Mouse (Mus musculus) MEL (cell line): ENCODE results near the gene Soat2. TPM values are rescaled to one million over a fixed set of nuclear protein-coding genes. Genes with fewer than 3 reads are reported as not detected.

Experiments used
- DNase-seq: peaks from one replicate; pipeline ENCODE4 v3.0.0; 2011; ENCODE audit warnings: low read depth, low spot score
- H3K27ac ChIP-seq: 2 replicates; pipeline ENCODE4 v1.5.1; 2012; ENCODE audit warnings: low read depth, mild to moderate bottlenecking, control low read depth, low read length, moderate library complexity; ENCODE audit not compliant: control insufficient read depth
- H3K27me3 ChIP-seq, 2 experiments: fragments of 150-350 bp in 1 of 2; sonication (generic) in 1 of 2; 2 replicates each; pipeline ENCODE4 v1.6.1; 2012; ENCODE audit warnings: low read length in 2 of 2, mild to moderate bottlenecking in 2 of 2, improper control_type of control experiment in 1 of 2, moderate library complexity in 1 of 2; ENCODE audit not compliant: insufficient read depth in 2 of 2, control insufficient read depth in 1 of 2
- H3K36me3 ChIP-seq, 2 experiments: 2 replicates each; pipeline ENCODE4 v1.6.1; 2012 to 2014; ENCODE audit warnings: low read length in 2 of 2, improper control_type of control experiment in 1 of 2, inconsistent platforms in 1 of 2, mild to moderate bottlenecking in 1 of 2; ENCODE audit not compliant: insufficient read depth in 2 of 2, control insufficient read depth in 1 of 2
- H3K4me1 ChIP-seq, 2 experiments: fragments of 150-350 bp in 1 of 2; sonication (generic) in 1 of 2; 2 replicates each; pipeline ENCODE4 v1.6.1; 2012; ENCODE audit warnings: low read length in 2 of 2, improper control_type of control experiment in 1 of 2, mild to moderate bottlenecking in 1 of 2; ENCODE audit not compliant: insufficient read depth in 2 of 2, control insufficient read depth in 1 of 2
- H3K4me3 ChIP-seq, 2 experiments: fragments of 150-350 bp in 1 of 2; sonication (generic) in 1 of 2; 2 replicates each; pipeline ENCODE4 v1.5.1; 2012; ENCODE audit warnings: low read depth in 2 of 2, low read length in 2 of 2, mild to moderate bottlenecking in 2 of 2, moderate library complexity in 2 of 2, control low read depth in 1 of 2, improper control_type of control experiment in 1 of 2; ENCODE audit not compliant: control insufficient read depth in 1 of 2, insufficient read depth in 1 of 2
- H3K79me2 ChIP-seq: 2 replicates; pipeline ENCODE4 v1.6.1; 2012; ENCODE audit warnings: mild to moderate bottlenecking, low read length, moderate library complexity; ENCODE audit not compliant: control insufficient read depth, poor library complexity, insufficient read depth
- H3K9ac ChIP-seq: 2 replicates; pipeline ENCODE4 v1.6.1; 2012; ENCODE audit warnings: low read depth, mild to moderate bottlenecking, control low read depth, low read length, moderate library complexity; ENCODE audit not compliant: control insufficient read depth, poor library complexity, severe bottlenecking
- H3K9me3 ChIP-seq: fragments of 150-350 bp; sonication (generic); replicated peaks from 2 replicates; pipeline ENCODE4 v1.6.1; 2012; ENCODE audit warnings: mild to moderate bottlenecking, low read length, improper control_type of control experiment, moderate library complexity; ENCODE audit not compliant: insufficient read depth
- CHD2 ChIP-seq: IDR thresholded peaks from 2 replicates; pipeline ENCODE4 v1.6.1; 2011; ENCODE audit warnings: low read length, improper control_type of control experiment
- CTCF ChIP-seq, 3 experiments: IDR thresholded peaks in 2 of 3; conservative IDR thresholded peaks in 1 of 3; 2 replicates each; pipeline ENCODE4 v1.5.1; 2011 to 2012; ENCODE audit warnings: low read length in 3 of 3, low read depth in 2 of 3, mild to moderate bottlenecking in 2 of 3, improper control_type of control experiment in 1 of 3, inconsistent platforms in 1 of 3, mixed read lengths in 1 of 3, moderate library complexity in 1 of 3; ENCODE audit not compliant: control insufficient read depth in 1 of 3, insufficient read depth in 1 of 3, poor library complexity in 1 of 3, severe bottlenecking in 1 of 3
- E2F4 ChIP-seq: IDR thresholded peaks from 2 replicates; pipeline ENCODE4 v1.6.1; 2011; ENCODE audit warnings: low read depth, low read length, improper control_type of control experiment, borderline replicate concordance
- GABPA ChIP-seq: IDR thresholded peaks from 2 replicates; pipeline ENCODE4 v1.6.1; 2012; ENCODE audit warnings: low read depth, mild to moderate bottlenecking, inconsistent platforms, low read length, improper control_type of control experiment, moderate library complexity
- GATA1 ChIP-seq: IDR thresholded peaks from 2 replicates; pipeline ENCODE4 v1.6.1; 2011; ENCODE audit warnings: low read depth, low read length, improper control_type of control experiment
- HCFC1 ChIP-seq: IDR thresholded peaks from 2 replicates; pipeline ENCODE4 v1.6.1; 2012; ENCODE audit warnings: low read depth, mild to moderate bottlenecking, inconsistent platforms, low read length, improper control_type of control experiment, moderate library complexity
- JUND ChIP-seq: IDR thresholded peaks from 2 replicates; pipeline ENCODE4 v1.6.1; 2011; ENCODE audit warnings: low read depth, mild to moderate bottlenecking, improper control_type of control experiment, low read length
- KAT2A ChIP-seq: conservative IDR thresholded peaks from 2 replicates; pipeline ENCODE4 v1.6.1; 2012; ENCODE audit warnings: low read depth, low read length, improper control_type of control experiment, inconsistent platforms
- MAFK ChIP-seq: IDR thresholded peaks from 2 replicates; pipeline ENCODE4 v1.6.1; 2011; ENCODE audit warnings: low read depth, mild to moderate bottlenecking, low read length, improper control_type of control experiment, borderline replicate concordance
- MXI1 ChIP-seq: IDR thresholded peaks from 2 replicates; pipeline ENCODE4 v1.6.1; 2011; ENCODE audit warnings: mild to moderate bottlenecking, low read depth, low read length, improper control_type of control experiment
- NELFE ChIP-seq: IDR thresholded peaks from 2 replicates; pipeline ENCODE4 v1.6.1; 2011; ENCODE audit warnings: low read depth, low read length, improper control_type of control experiment
- POLR2AphosphoS5 ChIP-seq: IDR thresholded peaks from 2 replicates; pipeline ENCODE4 v1.6.1; 2012; ENCODE audit warnings: low read depth, borderline replicate concordance, mild to moderate bottlenecking, inconsistent platforms, low read length, moderate library complexity, mixed read lengths
- RAD21 ChIP-seq: IDR thresholded peaks from 2 replicates; pipeline ENCODE4 v1.6.1; 2011; ENCODE audit warnings: mild to moderate bottlenecking, low read depth, low read length, improper control_type of control experiment
- RCOR1 ChIP-seq: IDR thresholded peaks from 2 replicates; pipeline ENCODE4 v1.6.1; 2012; ENCODE audit warnings: low read depth, mild to moderate bottlenecking, inconsistent platforms, low read length, improper control_type of control experiment
- SMC3 ChIP-seq: IDR thresholded peaks from 2 replicates; pipeline ENCODE4 v1.6.1; 2011; ENCODE audit warnings: low read depth, low read length, improper control_type of control experiment
- TAL1 ChIP-seq: IDR thresholded peaks from 2 replicates; pipeline ENCODE4 v1.6.1; 2012; ENCODE audit warnings: mild to moderate bottlenecking, inconsistent platforms, low read length, moderate library complexity, mixed read lengths
- TBP ChIP-seq: IDR thresholded peaks from 2 replicates; pipeline ENCODE4 v1.8.0; 2011; ENCODE audit warnings: low read depth, low read length, improper control_type of control experiment
- ZKSCAN1 ChIP-seq: IDR thresholded peaks from 2 replicates; pipeline ENCODE4 v1.6.1; 2012; ENCODE audit warnings: low read depth, mild to moderate bottlenecking, inconsistent platforms, low read length, improper control_type of control experiment, moderate library complexity
- ZMIZ1 ChIP-seq: IDR thresholded peaks from 2 replicates; pipeline ENCODE4 v1.6.1; 2012; ENCODE audit warnings: low read depth, mild to moderate bottlenecking, inconsistent platforms, low read length, improper control_type of control experiment, moderate library complexity
- polyA plus RNA-seq, 2 experiments: library from polyadenylated mRNA; stranded (reverse) in 1 of 2; unstranded in 1 of 2; fragments of >175 nt in 1 of 2; fragments of >200 nt in 1 of 2; gene quantifications; 2 replicates each; pipeline versions ENCODE4 v1.2.1 to v1.2.4; 2012; ENCODE audit warnings: low replicate concordance in 2 of 2, low read depth in 1 of 2; ENCODE audit not compliant: insufficient read length in 2 of 2, insufficient read depth in 1 of 2, missing spikeins in 1 of 2
- total RNA-seq: library from RNA; depleted of rRNA; stranded (reverse); fragments of 300-350 nt; gene quantifications from 2 replicates; pipeline ENCODE4 v1.2.3, GENCODE M21; 2012

Gene Soat2
- total and polyA plus RNA-seq, 3 experiments: 20.0 to 44.8 TPM; not detected in 1

DNA sequence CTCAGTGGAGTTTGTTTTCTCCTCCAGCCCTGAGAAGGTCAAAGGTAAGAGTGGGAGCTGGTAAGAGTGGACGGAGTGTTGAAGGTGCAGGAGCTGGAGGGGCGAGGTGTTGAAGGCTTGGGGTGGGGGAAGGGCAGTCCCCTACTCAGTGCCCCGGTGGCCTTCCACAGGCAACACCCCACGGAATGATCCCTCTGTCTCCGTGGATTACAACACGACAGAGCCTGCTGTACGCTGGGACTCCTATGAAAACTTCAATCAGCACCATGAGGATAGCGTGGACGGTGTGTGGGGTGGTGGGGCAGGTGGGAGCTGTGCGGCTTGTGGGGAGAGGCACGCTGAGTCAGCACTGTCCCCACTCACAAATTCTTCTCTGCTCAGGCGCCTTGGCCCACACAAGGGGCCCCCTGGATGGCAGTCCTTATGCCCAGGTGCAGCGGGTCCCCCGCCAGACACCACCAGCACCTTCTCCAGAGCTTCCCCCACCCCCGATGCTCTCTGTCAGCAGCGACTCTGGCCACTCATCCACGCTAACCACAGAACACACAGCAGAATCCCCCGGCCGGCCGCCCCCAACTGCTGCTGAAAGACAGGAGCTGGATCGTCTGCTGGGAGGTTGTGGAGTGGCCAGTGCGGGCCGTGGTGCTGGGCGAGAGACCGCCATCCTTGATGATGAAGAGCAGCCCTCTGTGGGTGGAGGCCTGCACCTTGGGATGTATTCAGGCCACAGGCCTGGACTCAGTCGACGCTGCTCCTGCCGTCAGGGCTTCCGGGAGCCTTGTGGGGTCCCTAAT is 39.4 kb upstream of the Soat2 start:
- no peaks in the 10 kb centered on the region for H3K9me3 ChIP-seq
- no peak for DNase-seq
- H3K27me3 ChIP-seq: no peaks in the 10 kb centered on the region
- peaks cover 0 to 5% of the 10 kb centered on the region in 2 experiments; a peak in 2 of 4 replicates for H3K36me3 ChIP-seq
- H3K4me1 ChIP-seq: peaks cover 18 to 19% of the 10 kb centered on the region in 2 experiments
- no peaks in the 10 kb centered on the region for H3K79me2 ChIP-seq
- no peak overlapping the region for H3K27ac ChIP-seq
- no peak overlapping the region for H3K9ac ChIP-seq
- H3K4me3 ChIP-seq: no peak overlapping the region
- TF ChIP-seq RAD21 (no peak), POLR2AphosphoS5 (no peak), MAFK (0 out of 2 replicates have a peak, but pooled peaks have one; percentile 40), SMC3 (no peak), E2F4 (no peak)

DNA sequence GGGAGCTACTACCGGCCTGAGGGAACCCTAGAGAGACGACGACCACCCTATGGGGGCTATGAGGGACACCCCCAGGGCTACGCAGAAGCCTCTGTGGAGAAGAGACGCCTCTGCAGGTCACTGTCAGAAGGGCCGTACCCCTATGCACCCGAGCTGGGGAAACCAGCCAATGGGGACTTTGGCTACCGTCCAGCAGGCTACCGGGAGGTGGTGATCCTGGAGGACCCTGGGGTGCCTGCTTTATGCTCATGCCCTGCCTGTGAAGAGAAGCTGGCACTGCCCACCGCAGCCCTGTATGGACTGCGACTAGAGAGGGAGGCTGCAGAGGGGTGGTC is 38.9 kb upstream of the Soat2 start:
- H3K9me3 ChIP-seq: no peaks in the 10 kb centered on the region
- no peak overlapping the region for H3K27ac ChIP-seq
- DNase-seq: no peak
- TF ChIP-seq MAFK (no peak), GABPA (no peak), ZKSCAN1 (no peak), RAD21 (no peak), CTCF (IDR thresholded peaks at IDR 0.05 in 2 of 3, conservative IDR thresholded peaks at IDR 0.05 in 1 of 3; ENCODE audit: control insufficient read depth in 1 of 3, insufficient read depth in 1 of 3, low read depth in 2 of 3, low read length in 3 of 3, poor library complexity in 1 of 3, severe bottlenecking in 1 of 3) (no peak), RCOR1 (no peak), TAL1 (no peak), CHD2 (no peak), MXI1 (no peak), HCFC1 (no peak), ZMIZ1 (no peak), KAT2A (no peak), TBP (no peak), GATA1 (no peak), JUND (no peak), NELFE (no peak)
- H3K36me3 ChIP-seq: peaks cover 0 to 5% of the 10 kb centered on the region in 2 experiments; a peak in 2 of 4 replicates
- peaks cover 17 to 18% of the 10 kb centered on the region in 2 experiments for H3K4me1 ChIP-seq
- no peaks in the 10 kb centered on the region for H3K27me3 ChIP-seq
- no peak overlapping the region for H3K9ac ChIP-seq
- H3K79me2 ChIP-seq: no peaks in the 10 kb centered on the region
- no peak overlapping the region for H3K4me3 ChIP-seq
